Mouse (Mus musculus): ENCODE measurements around the gene Hectd4.
"Not testable (repeated sequence)": the region's sequence is repeated elsewhere in the genome, so short reads cannot be mapped to it uniquely, and the experiment has no call there.

The Hectd4 gene

DNA sequence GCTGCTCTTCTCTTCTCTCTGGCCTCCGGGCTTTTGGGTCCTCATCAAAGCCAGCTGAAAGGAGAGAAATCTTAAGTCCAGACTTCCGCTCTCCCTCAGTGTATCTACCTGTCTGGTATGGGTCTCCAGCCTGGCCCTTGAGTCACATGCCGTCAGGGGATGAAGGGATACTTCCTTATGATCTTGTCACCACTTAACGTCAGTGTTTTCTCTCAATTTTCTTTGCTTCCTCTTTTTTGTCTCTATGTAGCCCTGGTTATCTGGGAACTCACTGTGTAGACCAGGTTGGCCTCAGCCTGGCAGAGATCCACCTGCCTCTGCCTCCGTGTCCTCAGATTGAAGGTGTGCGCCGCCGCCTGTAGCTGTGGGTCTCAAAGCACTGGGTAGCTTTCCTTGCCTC lies 124.0 kb downstream of the Hectd4 start:
- DNase-seq (ENCODE audit: low spot score in 2 of 2), result no peak

GRCm38 (mm10) chr5:121359229-121359628 lies 139.2 kb downstream of the Hectd4 start:
- no peak for DNase-seq (ENCODE audit: low spot score in 2 of 2)

- no peak for DNase-seq (ENCODE audit: low spot score in 2 of 2)
Measured at GRCm38 (mm10) chr5:121361696-121362095, 141.7 kb downstream of the Hectd4 start.

DNA sequence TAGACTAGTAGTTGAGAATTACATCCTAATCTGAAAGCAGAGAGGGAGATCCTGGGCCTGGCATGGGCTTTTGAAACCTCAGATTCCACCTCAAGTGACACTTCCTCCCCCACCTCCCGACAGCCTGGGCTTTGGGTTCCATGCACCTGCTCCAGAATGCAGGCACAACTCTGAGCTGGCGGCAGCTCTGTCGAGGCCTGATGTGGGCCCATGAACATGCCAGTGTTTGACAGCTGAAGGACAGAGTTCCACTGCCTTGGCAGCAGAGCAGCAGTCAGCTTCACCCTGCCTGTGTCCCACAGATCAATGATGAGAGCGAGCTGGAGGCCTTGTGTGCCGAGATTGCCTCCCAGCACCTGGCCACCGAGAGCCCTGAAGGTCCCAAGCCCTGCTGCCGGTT lies 143.4 kb downstream of the Hectd4 start:
- DNase-seq (ENCODE audit: low spot score in 2 of 2), result no peak

DNA sequence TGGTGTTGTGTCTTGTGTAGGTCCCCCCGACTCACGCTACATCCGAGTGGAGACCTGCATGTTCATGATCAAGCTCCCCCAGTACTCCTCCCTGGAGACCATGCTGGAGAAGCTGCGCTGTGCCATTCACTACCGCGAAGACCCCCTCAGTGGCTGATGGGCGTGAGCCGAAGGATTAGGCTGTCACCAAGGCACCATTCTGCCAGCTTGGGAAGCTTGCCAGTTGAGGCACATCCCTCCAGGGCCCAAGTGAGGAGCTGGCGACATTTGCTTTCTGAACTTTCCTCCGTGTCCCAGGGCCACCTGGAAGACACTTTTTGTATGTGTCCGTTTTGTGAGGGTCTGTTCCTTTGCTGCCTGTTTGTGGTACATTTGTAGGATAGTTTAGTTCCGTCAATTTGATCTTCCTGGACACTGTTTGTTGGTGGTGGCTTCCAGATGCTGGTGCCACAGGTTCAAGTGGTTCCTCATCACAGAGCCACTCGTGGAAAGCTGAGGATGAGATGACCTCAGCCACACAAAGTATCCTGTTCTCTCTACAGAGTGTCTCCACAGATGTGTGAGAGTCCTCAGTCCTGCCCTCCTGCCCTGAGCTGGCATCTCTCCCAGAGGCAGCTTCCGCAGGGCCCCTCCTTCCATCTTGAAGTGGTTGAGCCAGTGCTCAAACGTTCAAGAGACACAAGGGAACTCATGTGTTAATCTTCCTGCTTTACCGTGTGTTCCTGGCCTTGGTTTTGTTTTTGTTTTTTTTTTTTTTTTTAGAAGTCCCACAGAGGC lies 146.6 kb downstream of the Hectd4 start:
- no peak for DNase-seq (ENCODE audit: low spot score in 2 of 2)

- no peak for DNase-seq (ENCODE audit: low spot score in 2 of 2)
Measured at GRCm38 (mm10) chr5:121367255-121367654, 147.2 kb downstream of the Hectd4 start.

GRCm38 (mm10) chr5:121371712-121372111 lies 151.7 kb downstream of the Hectd4 start:
- DNase-seq (ENCODE audit: low spot score in 2 of 2), result no peak

GRCm38 (mm10) chr5:121374790-121375189 lies 154.8 kb downstream of the Hectd4 start:
- no peak for DNase-seq (ENCODE audit: low spot score in 2 of 2)

GRCm38 (mm10) chr5:121376972-121377371 lies 157.0 kb downstream of the Hectd4 start:
- not testable (repeated sequence) for DNase-seq (ENCODE audit: low spot score in 2 of 2)

DNA sequence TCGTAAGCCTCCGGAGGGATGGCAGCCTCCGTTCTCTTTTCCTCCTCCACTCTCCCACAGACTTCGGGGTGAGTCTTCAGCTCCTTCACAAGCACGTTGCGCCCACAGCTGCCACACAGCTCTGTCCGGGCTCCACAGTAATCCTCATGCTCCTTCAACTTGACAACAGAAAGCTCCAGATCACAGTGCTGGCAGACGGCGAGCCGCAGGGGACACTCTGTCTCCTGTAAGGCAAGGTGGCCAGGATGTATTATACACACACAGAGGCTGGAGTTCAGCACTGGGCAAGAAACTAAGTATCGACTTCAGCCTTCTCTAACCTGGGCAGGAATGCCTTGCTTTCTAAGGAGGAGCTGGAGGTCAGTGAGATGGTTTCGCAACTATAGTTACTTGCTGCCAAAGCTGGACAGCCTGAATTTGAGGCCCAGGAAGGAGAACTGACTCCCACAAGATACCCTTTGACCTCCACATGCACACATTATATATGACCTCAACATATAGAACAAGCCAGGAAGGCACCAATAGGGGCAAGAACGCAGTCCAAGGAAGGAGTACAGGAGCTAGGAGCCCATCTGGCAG lies 158.7 kb downstream of the Hectd4 start:
- no peak for DNase-seq (ENCODE audit: low spot score in 2 of 2)

DNA sequence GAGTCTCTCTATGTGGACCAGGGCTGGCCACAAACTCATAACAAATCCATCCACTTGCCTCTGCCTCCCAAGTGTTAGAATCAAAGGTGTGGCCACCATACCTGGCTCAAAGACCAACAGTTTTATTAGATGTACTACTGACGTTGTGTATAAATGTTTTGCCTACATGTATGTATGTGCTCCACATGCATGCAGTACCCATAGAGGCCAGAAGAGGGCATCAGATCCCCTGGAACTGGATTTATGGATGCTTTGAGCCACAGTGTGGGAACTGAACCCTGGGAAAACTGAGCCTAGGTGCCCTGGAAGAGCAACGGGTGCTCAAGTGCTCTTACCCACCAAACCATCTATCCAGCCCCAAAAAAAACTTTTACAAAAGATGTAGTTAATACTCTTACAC lies 160.7 kb downstream of the Hectd4 start:
- no peak for DNase-seq (ENCODE audit: low spot score in 2 of 2)

GRCm38 (mm10) chr5:121383857-121384756 lies 164.1 kb downstream of the Hectd4 start:
- no peak for DNase-seq (ENCODE audit: low spot score in 2 of 2)

DNA sequence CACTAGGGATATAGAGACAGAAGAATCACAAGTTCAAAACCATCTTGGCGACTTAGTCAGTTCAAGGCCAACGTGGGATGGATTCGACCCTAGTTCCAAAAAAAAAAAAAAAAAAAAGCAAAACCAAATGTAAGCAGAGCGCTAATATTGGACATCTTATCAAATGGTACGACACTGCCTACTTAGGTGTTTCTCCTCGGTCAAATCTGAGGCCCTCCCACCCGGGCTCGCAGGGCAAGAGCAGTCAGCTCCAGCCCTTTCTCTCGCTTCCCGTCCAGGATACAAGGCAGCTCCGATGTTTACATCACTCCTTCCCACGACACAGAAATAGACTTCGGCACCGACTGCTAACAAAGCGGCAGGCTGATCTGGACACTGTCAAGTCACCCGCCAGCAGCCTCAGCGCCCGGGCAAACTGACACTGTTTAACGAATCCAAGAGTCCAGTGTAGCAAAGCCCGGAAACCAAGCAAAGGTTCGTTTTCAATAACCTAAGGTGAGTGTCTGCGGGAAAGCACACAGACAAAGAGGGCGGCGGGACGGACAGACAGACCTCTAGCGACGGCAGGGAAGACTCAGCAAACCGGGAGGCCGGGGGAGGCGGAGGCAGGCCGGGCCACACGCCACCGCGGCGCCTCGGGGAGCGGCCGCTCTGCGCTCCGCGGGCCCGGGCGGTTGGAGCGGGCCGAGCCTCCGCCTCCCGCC lies 164.9 kb downstream of the Hectd4 start:
- no peak for DNase-seq (ENCODE audit: low spot score in 2 of 2)

GRCm38 (mm10) chr5:121385461-121386119 lies 165.6 kb downstream of the Hectd4 start, which contains the start of gene Trafd1:
Trafd1 (minus strand) TSS chr5:121385632.
- DNase-seq (ENCODE audit: low spot score in 2 of 2), result peak; percentile 92 to 93

- DNase-seq (ENCODE audit: low spot score in 2 of 2), result no peak
Measured at GRCm38 (mm10) chr5:121386120-121386909, 166.3 kb downstream of the Hectd4 start.

GRCm38 (mm10) chr5:121387126-121387525 lies 167.1 kb downstream of the Hectd4 start:
- no peak for DNase-seq (ENCODE audit: low spot score in 2 of 2)

- no peak for DNase-seq (ENCODE audit: low spot score in 2 of 2)
Measured at GRCm38 (mm10) chr5:121389106-121389505, 169.1 kb downstream of the Hectd4 start.

DNA sequence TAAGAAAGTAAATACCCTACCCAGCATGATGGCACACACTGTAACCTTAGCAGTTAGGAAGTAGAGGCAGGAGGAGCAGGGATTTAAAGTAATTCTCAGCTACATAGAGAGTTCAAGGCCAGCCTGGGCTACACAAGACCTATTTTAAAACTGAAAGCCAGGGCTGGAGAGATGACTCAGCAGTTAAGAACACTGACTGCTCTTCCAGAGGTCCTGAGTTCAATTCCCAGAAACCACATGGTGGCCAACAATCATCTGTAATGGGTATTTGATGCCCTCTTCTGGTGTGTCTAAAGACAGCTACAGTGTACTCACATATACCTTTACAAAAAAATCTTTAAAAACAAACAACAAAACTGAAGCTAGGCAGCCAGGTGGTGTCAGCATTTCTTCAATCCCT lies 169.7 kb downstream of the Hectd4 start:
- no peak for DNase-seq (ENCODE audit: low spot score in 2 of 2)

DNA sequence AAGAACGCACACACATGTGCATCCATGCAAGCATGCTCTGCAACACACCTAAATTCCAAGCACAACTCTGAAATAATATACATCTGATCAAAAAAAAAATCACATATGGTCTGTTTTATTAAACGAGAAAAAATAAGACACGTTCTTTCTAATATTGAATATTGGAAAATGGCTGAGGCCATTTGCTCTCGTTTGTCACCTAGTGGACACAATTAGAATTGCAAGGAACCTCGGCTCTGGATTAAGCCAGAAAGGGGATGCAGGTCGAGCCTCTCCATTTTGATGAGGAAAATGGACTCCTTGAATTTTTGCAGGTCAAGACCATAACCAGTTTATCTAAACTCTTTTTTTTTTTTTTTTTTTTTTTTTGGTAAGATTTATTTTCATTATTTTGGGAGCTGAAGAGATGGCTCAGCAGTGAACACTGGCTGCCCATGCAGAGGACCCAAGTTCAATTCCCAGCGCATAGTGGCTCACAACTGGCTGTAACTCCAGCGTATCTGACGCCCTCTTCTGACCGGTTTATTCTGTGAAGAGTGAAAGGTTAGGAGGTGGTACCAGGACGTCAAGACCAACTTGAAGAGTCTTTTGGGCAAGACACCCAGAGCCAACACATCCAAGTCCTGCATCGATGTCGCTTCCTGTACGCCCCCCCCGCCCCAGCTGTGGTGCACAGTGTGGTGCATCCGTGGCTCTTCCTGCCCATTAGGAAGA lies 172.8 kb downstream of the Hectd4 start:
- DNase-seq (ENCODE audit: low spot score in 2 of 2), result no peak

DNA sequence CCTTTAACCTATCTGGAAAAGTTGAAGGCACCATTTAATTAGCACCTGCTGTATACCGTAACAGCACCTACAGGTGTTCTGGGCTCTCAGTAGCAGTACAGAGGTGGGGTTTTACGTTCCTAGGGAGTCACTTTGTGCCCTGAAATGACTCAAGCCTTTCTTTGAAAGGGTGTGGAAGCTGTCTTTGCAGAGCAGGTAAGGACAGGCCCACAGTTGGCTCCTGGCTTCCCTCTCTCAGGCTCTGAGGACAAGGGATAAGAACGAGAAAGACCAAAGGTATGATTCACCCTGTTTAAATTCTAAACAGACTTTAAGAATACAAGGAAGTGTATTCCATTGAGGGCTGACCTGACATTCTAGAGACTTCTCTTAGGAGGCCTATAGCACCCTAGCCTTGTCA lies 173.4 kb downstream of the Hectd4 start:
- DNase-seq (ENCODE audit: low spot score in 2 of 2), result no peak

All from frontal cortex, postnatal 10 days (tissue).